Mouse (Mus musculus): ENCODE measurements around the gene Acacb.

Acacb gene

DNA sequence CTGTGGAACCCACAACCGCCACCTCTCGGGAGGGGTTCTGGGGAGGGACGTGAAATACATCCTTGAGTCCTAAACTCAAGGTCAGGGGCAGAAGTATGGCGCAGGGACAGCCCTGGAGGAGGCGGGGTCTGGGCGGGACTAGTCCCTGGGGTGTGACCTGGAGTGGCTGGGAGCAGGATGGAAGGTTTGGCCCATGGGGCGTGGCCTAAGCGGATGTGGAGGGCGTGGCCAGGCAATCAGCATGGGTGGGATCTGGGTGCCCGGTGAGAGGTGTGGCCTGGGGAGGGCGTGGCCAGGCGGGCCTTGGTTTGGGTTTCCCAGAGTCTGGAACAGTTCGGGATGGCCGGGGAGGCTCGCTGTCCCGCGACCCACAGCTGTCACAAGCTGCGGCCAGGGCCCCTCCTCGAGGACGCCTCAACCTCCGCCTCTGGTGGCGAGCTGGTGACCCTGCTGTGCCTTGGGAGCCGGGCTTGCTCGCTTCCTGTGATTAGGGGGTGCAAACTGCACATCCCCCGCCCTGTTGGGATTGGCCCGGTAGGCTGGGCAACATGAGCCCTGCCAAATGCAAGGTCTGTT is 29.3 kb downstream of the Acacb start:
- peak; percentile 95 for DNase-seq (ENCODE audit: low read depth, low spot score)

DNA sequence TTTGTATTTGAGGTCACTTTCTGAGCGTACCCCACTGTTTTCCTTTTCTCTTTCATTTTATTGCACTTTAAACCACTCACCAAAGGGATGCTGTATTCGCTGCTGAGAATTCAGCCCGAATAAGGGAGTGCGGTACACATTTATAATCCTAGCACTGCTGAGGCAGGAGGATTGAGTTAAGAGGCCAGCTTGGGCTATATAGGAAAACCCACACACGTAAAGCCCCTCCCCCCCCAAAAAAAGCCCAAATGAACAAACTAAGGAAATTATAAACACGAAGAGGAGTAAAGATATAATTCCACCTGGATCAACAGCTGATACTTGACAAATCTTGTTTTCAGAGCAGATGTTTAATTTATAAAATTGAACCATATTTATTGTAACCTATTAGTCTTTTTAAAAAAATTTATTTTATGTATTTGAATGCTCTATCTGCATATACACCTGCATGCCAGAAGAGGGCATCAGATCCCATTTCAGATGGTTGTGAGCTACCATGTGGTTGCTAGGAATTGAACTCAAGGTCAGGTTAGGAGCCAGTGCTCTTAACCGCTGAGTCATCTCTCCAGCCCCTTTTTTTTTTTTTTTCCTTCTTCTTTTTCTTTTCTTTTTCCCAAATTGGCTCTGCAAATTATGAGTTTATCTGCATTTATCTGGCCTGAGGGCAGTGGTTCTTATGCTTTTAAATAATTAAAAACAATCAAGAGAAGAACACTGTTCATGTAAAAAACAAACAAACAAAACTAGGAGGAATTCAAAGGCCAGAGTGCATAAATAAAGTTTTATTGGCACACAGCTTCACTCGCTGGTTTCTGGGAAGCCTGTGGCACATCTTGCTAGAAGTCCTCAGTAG is 30.4 kb downstream of the Acacb start:
- no peak for DNase-seq (ENCODE audit: low read depth, low spot score)

DNA sequence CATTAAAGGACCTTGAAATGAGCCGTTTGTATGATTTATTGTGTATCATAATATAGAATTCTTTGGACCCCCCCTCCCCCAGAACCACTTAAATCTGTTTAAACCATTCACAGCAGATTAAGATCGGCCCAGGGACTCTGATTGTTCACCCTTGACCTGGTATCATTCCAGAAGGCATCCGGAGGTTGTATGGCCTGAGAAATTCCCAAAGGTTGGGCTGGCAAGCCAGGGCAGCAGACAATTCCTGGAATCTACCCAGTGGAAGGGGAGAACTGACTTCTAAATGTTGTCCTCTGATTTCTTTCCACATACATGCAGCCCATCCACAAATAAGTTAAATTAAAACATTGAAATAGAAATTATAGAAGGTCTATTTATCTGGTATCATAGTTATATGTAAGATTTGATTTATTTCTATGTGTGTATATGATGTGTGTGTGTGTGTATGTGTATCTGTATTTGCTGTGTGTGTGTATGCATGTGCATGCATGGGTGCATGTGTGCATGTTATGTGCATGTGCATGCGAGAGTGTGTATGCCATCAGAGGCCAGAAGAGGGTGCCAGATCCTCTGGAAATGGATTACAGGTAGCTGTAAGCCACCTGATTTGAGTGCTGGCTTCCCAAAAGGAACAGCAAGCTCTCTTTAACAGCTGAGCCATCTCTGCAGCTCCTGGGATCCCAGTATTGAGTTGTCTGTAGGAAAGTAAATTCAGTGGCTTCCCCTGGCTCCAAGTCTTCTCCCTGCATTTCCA is 31.8 kb downstream of the Acacb start:
- no peak for DNase-seq (ENCODE audit: low read depth, low spot score)

DNA sequence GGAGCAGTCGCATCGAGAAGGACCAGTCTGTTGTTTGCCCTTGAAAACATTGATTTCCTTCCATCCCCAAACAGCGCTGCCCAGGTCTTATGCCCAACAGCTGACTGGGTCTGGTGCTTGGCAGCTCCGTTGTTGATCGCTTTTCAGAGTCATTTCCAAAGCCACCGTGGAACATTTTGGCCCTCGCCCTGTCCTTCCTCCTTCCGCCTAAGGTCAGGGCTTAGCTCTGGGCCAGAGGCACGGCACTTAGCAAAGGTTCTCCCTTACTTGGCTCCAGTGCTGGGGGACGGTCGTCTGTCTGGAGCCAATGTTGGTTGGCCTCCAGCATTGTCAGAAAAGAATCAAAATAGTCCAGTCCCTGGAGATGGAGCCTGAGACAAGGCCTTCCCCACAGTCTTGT is 33.2 kb downstream of the Acacb start:
- DNase-seq (ENCODE audit: low read depth, low spot score) = peak; percentile 82

DNA sequence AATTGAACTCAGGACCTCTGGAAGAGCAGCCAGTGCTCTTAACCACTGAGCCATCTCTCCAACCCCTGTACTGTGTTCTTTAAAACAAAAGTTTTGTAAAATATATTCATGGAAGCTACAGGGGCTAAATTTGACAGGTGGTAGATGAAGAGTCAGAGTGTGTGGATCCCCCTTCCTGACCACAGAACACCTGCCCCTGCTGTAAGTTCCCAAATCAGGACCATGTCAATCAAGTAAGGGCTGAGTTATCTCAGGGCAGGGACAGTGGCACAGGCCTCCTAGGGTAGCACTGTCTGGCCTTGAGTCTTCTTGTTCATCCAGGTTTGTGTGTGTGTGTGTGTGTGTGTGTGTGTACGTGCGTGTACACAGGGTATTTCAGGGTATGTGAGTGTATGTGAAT is 37.2 kb downstream of the Acacb start:
- no peak for DNase-seq (ENCODE audit: low read depth, low spot score)

DNA sequence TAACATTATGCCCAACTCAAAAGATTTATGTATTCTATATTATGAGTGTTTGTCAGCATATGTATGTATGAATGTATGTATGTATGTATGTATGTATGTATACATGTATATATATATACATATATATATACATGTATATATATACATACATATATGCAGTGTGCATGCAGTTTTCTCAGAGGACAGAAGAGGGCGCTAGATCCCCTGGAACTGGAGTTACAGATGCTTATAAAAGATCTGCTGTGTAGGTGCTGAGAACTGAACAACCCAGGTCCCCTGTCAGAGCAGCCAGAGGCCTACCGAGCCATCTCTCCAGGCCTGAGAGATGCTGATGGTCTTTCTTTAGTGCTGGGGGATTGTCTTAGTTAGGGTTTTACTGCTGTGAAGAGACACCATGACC is 40.8 kb downstream of the Acacb start:
- no peak for DNase-seq (ENCODE audit: low read depth, low spot score)

DNA sequence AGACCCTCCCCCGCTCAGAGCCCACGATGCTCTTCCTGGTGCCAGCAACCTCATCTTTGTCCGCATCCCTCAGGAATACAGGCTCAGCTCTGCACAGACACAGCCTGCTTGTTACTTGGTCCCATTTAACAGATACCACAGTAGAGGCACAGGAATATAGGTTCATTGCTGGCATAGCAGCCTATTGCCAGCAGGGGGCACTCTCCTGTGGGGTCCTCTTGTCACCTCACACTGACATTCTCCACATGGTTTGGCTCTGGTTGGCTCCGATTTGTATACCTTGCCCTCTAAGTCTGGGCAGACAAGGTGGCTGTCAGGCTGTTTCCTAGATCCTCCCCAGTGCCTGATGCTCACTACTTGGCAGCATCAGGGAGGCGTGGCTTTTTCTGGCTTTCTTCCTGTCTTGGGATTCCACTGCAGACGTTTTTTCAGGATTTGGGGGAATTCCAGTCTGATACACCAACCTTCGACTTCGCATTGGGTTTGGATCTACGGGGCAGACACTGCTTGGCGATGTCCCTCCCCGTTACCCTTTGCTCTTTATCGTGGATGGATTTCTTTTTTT is 42.6 kb downstream of the Acacb start:
- no peak for DNase-seq (ENCODE audit: low read depth, low spot score)

DNA sequence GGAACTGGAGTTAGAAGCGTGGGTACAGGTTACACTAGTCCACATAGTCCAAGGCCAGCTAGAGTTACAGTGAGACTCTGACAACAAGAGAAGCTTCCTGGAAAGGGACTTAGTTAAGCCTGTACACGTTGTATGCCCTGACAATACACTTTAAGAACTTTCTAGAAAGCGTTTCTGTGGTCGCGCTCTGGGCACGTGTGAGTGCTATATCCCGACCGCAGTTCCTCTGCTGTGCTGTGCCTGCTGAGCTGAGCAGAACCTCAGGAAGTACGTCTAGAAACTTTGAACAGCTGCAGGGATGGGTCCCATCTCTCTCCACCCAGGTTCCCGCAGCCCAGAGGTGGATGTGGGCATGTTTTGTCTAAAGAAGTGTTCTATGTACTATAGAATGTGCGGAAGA is 47.8 kb downstream of the Acacb start:
- no peak for DNase-seq (ENCODE audit: low read depth, low spot score)

DNA sequence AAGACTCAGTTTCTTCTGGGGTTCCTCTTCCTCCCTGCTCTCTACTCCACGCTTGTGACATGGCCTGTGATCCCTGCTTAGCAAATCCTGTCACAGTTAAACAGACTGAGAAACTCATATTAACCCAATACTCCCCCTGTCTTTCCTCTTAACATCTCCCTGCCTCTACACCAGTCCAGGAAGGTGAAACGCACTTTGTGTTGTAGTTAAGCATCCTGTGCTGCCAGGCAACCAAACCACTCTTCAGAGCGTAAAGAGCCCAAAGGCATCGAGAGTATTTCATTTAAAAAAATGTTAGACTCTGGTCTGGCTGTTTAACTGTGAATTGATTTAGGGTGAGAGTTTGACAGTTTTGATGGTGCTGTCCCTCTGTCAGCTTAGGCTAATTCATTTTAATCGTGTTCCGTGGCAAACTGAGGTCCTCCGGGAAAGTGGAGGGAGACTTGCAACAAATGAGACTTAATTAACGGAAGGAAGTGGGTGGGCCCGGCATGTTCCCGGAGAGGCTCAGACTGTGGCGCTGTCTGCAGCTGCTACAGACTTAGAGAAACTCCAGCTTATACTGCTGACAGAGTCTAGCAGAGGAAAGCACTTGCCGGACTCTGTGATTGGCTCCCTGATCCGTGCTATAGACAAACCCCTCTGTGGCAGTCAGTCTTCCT is 52.9 kb downstream of the Acacb start:
- DNase-seq (ENCODE audit: low read depth, low spot score) = no peak

DNA sequence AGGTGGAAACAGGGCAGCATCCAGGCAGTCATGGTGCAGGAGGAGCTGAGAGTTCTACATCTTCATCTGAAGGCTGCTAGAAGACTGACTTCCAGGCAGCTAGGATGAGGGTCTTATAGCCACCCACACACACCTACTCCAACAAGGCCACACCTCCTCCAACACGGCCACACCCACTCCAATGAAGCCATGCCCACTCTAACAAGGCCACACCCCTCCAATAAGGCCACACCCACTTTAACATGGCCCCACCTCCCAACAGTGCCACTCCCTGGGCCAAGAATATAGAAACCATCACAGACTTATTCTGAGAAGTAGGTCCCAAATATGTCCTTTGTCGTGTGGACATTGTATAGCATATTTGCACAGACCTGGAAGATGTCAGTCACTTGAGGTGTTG is 59.8 kb downstream of the Acacb start:
- no peak for DNase-seq (ENCODE audit: low read depth, low spot score)

DNA sequence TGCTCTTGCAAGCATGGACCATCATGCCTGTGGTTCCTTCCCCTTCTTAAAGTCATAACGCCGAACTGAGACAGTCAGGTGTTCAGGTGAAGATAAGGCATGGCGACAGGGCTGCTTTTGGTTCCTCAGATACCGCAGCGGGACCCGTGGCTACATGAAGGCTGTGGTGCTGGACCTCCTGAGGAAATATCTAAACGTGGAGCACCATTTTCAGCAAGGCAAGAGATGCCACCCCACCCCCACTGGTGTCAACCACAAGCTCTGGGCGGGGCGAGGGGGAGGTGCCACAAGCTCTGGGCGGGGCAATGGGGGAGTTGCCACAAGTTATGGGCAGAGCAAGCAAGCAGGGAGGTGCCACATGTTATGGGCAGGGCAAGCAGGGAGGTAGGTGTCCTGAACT is 66.8 kb downstream of the Acacb start:
- no peak for DNase-seq (ENCODE audit: low read depth, low spot score)

DNA sequence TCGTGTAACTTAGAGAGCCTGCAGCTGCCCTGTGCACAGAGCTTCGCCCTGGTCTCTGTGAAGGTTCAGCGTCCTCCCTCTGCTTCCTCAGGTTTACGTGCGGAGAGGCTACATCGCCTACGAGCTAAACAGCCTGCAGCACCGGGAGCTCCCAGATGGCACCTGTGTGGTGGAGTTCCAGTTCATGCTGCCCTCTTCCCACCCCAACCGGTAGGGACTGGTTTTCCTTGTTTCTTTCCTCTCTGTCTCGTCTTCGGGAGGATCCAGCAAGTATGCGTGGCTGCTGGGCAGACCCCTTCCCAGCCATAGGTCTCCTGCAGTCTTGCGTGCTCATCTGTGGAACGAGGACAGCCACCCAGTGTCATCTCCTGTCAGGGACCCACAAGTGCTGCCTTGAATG is 72.4 kb downstream of the Acacb start:
- DNase-seq (ENCODE audit: low read depth, low spot score) = no peak

DNA sequence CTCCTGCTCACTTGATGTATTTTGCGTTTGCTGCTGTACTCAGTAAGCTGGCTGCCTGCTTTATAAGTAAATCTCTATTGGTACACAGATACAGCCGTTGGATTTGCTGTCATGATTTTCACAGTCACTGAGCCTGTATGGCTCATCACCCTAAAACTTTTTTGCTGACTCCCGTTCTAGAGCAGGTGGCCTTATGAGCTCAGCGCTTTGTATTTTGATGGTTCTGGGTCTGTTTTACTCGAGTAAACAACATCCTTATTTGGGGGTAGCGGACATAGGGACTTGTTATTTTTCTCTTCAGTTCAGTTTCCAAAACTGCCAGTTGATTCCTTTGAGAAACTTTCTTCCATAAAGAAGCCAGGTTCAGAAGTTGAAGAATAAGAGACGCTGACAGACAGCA is 79.7 kb downstream of the Acacb start:
- DNase-seq (ENCODE audit: low read depth, low spot score) = no peak

DNA sequence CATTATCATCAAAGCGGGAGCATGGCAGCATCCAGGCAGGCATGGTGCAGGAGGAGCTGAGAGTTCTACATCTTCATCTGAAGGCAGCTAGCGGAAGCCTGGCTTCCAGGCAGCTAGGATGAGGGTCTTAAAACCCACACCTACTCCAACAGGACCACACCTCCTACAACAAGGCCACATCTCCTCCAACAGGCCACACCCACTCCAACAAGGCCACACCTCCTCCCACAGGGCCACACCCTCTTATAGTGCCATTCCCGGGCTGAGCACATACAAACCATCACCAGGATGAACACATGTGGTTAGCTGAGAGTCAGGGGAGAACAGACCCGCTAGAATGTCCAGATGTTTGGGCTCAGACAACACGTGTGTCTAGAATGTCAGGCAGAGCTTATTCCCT is 82.6 kb downstream of the Acacb start:
- no peak for DNase-seq (ENCODE audit: low read depth, low spot score)

DNA sequence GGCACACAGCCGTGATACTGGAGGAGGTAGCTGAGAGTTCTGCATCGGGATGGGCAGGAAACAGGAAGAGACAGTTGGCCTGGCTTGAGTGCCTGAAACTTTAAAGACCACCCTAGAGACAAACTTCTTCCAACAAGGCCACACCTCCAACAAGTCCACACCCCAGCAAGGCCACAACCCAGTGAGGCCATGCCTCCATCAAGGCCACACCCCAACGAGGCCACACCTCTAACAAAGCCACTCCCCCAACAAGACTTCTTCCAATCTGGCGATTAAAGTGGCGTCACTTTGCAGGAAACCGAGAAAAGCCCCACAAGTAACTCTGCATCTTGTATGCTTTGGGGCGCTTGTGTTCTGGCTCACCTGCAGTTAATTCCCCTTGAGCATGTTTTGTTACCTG is 92.6 kb downstream of the Acacb start:
- no peak for DNase-seq (ENCODE audit: low read depth, low spot score)

DNA sequence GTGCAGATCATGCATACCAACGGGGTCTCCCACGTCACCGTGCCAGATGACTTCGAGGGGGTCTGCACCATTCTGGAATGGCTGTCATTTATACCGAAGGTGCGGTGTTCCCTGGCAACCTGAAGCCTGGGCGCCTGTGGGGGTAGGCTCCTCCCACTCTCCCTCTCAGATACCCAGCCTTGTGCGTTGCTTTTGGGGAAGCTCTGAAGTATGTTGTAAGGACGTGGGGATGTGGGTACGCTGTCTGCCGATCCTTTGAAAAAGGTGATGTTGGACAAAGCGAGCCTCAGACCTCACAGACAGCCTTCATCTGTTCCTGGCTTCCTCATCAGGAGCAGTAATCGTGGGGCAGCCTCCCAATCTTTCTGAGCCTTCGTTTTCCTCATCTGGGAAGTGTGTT is 93.4 kb downstream of the Acacb start:
- no peak for DNase-seq (ENCODE audit: low read depth, low spot score)

DNA sequence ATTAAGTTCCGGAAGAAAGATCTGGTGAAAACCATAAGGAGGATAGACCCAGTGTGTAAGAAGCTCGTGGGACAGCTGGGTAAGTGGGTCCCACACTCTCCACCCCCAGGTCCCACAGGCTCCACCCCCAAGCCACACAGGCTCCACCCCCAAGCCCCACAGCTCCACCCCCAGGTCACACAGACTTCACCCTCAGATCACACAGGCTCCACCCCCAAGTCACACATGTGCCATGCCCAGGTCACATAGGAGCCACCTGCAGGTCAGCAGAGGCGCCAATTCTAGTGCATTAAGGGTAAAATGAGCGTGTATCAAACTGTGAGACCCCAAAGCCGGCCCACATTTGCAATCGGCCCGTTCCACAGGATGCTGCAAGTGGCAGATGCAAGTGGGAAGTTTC is 100.1 kb downstream of the Acacb start:
- no peak for DNase-seq (ENCODE audit: low read depth, low spot score)

DNA sequence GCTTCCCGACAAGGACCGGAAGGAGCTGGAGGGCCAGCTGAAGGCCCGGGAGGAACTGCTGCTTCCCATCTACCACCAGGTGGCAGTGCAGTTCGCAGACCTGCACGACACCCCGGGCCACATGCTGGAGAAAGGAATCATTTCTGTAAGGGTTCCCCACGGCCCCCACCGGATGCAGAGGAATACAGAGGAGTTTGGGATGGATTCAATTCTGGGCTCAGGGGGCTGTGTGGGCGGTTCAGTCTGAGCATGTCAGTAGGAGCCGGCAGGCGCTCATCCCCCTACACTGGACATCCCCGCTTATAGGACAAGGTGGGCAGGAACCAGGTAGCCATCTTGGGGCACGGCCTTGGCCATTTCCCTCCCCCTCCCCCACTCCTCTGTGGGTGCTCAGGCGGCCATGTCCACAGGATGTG is 101.8 kb downstream of the Acacb start:
- peak; percentile 30 for DNase-seq (ENCODE audit: low read depth, low spot score)

DNA sequence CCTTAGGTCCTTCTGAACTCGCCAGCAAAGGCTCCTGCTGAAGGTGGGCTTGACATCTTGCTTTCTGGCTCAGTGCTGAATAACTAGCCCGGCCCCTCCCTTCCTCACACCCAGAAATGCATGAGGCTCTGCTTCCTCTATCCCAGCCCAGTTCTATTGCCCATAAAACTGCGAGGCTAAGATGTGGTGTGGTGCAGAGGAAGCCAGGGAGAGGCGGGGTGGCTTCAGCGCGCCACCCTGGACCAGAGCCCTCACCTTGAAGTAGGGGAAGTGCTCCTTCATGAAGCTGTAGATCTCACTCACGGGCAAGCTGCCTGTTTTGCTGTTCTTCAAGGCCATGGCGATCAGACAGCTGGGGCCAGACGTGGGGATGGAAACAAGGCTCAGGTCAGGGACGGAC is 113.2 kb downstream of the Acacb start:
- DNase-seq (ENCODE audit: low read depth, low spot score) = no peak

DNA sequence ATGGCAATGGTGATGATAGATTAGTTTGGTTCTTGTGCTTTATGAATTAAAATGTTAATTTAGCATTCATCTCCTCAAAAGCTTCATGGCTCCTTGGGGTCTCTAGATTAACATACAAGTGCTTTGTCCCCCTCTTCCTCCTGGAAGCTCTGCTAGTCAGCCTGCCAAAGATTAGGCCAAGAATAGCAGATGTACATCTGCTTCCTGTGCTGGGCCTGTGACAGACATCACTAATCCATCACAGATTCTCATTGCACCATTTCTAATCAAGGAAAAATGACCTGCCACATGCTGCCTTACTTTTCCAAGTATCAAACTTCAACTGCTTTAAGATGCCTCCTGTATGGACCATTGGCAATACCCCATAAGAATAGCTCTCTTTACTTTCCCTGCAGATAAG is 115.2 kb downstream of the Acacb start:
- no peak for DNase-seq (ENCODE audit: low read depth, low spot score)

DNA sequence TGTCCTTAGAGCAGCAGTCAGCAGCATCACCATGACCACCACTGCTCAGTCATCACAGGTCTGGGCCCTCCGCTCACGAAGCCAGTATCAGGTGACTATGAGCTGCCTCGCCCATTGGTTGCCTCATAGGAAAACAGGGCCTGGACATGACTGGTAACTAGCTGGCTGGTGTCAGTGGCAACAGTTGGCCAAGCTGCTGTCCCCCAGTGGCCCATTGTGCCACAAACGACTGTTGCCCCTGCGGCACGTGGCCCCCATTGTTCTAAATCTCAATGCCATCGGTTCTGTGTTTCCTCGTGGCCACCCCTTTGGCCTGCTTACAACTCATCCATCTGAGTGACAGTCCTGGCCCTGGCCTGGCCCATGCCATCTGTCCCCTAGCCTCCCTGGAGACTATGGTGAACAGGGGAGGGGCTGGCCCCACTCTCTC is 117.7 kb downstream of the Acacb start:
- no peak for DNase-seq (ENCODE audit: low read depth, low spot score)

DNA sequence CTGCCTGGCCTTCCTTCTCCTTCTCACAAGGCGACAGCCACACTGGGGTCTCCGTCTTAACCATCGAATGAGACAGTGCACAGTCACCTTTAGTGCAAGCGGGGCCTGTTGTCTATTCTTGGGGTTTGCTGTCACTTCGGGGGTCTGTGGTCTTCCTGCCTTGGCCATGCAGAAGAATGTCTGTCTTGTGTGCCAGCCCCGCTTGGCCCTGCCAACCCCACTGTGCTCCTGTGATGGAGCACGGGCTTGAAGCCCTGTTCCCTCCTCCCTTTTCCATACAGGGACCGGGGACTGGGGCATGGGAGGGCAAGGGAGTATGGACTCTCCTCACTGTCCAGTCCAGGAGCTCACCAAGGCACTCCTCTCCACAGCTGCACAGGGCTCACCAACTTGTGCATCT is 118.5 kb downstream of the Acacb start:
- DNase-seq (ENCODE audit: low read depth, low spot score) = no peak

Data from skeletal muscle tissue, adult 2 months (tissue).